Mouse (Mus musculus): Measurements from ENCODE around the gene Gm31371.
"Not testable (repeated sequence)": the region's sequence is repeated elsewhere in the genome, so short reads cannot be mapped to it uniquely, and the experiment has no call there.

- TF ChIP-seq CTCF (conservative IDR thresholded peaks at IDR 0.05; ENCODE audit: insufficient read depth, insufficient read length, low read depth, low read length); POLR2A (IDR thresholded peaks at IDR 0.05; ENCODE audit: low read depth, low read length): not testable (repeated sequence)
These were observed 31.1 kb downstream of the Gm31371 start for GRCm38 (mm10) chr8:19934274-19934673.
